Mouse (Mus musculus) lung, embryonic 16.5 days (tissue): ENCODE results near the gene Espnl. TPM values are rescaled to one million over a fixed set of nuclear protein-coding genes. Genes with fewer than 3 reads are reported as not detected.

ENCODE experiments used
- ATAC-seq: fragments of 200-750 bp; cut with Nextera tagmentation; 2 replicates; pipeline ENCODE4 v1.8.0; 2017; ENCODE audit warnings: low read depth, mild to moderate bottlenecking, moderate library complexity
- H3K27ac ChIP-seq: fragments of 300-500 bp; sonication (generic); 2 replicates; pipeline ENCODE4 v1.5.1; 2014; ENCODE audit warnings: mild to moderate bottlenecking, control low read depth, low read length
- H3K27me3 ChIP-seq: fragments of 300-500 bp; sonication (generic); 2 replicates; pipeline ENCODE4 v1.6.1; 2014; ENCODE audit warnings: low read depth, low read length, mixed read lengths; ENCODE audit not compliant: control insufficient read depth, insufficient read depth
- H3K36me3 ChIP-seq: fragments of 300-500 bp; sonication (generic); 2 replicates; pipeline ENCODE4 v1.6.1; 2014; ENCODE audit warnings: low read length; ENCODE audit not compliant: control insufficient read depth, insufficient read depth
- H3K4me1 ChIP-seq: fragments of 300-500 bp; sonication (generic); replicated peaks from 2 replicates; pipeline ENCODE4 v1.6.1; 2014; ENCODE audit warnings: low read length, mixed read lengths; ENCODE audit not compliant: control insufficient read depth, insufficient read depth
- H3K4me2 ChIP-seq: fragments of 300-500 bp; sonication (generic); 2 replicates; pipeline ENCODE4 v1.6.1; 2014; ENCODE audit warnings: low read depth, low read length, control low read depth
- H3K4me3 ChIP-seq: fragments of 300-500 bp; sonication (generic); 2 replicates; pipeline ENCODE4 v1.5.1; 2014; ENCODE audit warnings: mild to moderate bottlenecking, low read length, control low read depth
- H3K9ac ChIP-seq: fragments of 300-500 bp; sonication (generic); 2 replicates; pipeline ENCODE4 v1.6.1; 2014; ENCODE audit warnings: low read length, control low read depth
- H3K9me3 ChIP-seq: fragments of 300-500 bp; sonication (generic); 2 replicates; pipeline ENCODE4 v1.6.1; 2016; ENCODE audit warnings: low read length; ENCODE audit not compliant: control insufficient read depth
- WGBS: fragments of 180-500 bp; shearing (Covaris S2); extraction: QIAGEN DNeasy Blood & Tissue Kit; methylation state at CpG from one replicate; pipeline ENCODE4 v1.1.7; 2014; 5-methylcytosine and 5-hydroxymethylcytosine counted together
- polyA plus RNA-seq: library from polyadenylated mRNA; unstranded; fragments of >200 nt; fragmentation: Nextera tagmentation; extraction: Ambion mirVana; gene quantifications from 2 replicates; pipeline ENCODE4 v1.2.1, GENCODE M21; 2015

The Espnl gene
- not detected in 2 replicates for polyA plus RNA-seq

- no peak within 1 kb of the TSS for H3K27ac ChIP-seq
- no peak within 1 kb of the TSS for H3K4me2 ChIP-seq
- no peaks in the 10 kb centered on the region for H3K27me3 ChIP-seq
- WGBS: 45% methylated on average over 19 of the region's 19 CpGs
- no peaks in the 10 kb centered on the region for H3K4me1 ChIP-seq
- H3K9ac ChIP-seq: no peak within 1 kb of the TSS
- ATAC-seq: peak; percentile 31; the same call in 1 of the 2 replicates
- no peaks in the 10 kb centered on the region for H3K9me3 ChIP-seq
- no peaks in the 10 kb centered on the region for H3K36me3 ChIP-seq
- no peak within 1 kb of the TSS for H3K4me3 ChIP-seq
Measured at GRCm38 (mm10) chr1:91321760-91322438, at the start of gene Espnl. TSS of gene Espnl (plus strand) at chr1:91322075.

GRCm38 (mm10) chr1:91272260-91272659 is 49.6 kb upstream of the Espnl start:
- Histone ChIP-seq H3K4me3 (no peak overlapping the region), H3K4me2 (no peak overlapping the region), H3K27me3 (no peaks in the 10 kb centered on the region), H3K9me3 (no peaks in the 10 kb centered on the region), H3K36me3 (peaks cover 6% of the 10 kb centered on the region; the same call in 1 of the 2 replicates), H3K9ac (no peak overlapping the region), H3K4me1 (no peaks in the 10 kb centered on the region), H3K27ac (no peak overlapping the region)
- WGBS: 74% methylated on average over 2 of the region's 2 CpGs
- no peak for ATAC-seq

GRCm38 (mm10) chr1:91276581-91276980 is 45.3 kb upstream of the Espnl start:
- H3K36me3 ChIP-seq: peaks cover 19% of the 10 kb centered on the region
- H3K27me3 ChIP-seq: no peaks in the 10 kb centered on the region
- H3K4me2 ChIP-seq: no peak overlapping the region
- ATAC-seq: no peak
- WGBS: 94% methylated on average over 4 of the region's 4 CpGs
- H3K9me3 ChIP-seq: no peaks in the 10 kb centered on the region
- no peak overlapping the region for H3K27ac ChIP-seq
- no peaks in the 10 kb centered on the region for H3K4me1 ChIP-seq
- H3K4me3 ChIP-seq: no peak overlapping the region
- no peak overlapping the region for H3K9ac ChIP-seq

- WGBS: 91% methylated on average over 2 of the region's 2 CpGs
- H3K9me3 ChIP-seq: no peaks in the 10 kb centered on the region
- ATAC-seq: no peak
- no peak overlapping the region for H3K4me2 ChIP-seq
- no peak overlapping the region for H3K4me3 ChIP-seq
- H3K4me1 ChIP-seq: no peaks in the 10 kb centered on the region
- no peak overlapping the region for H3K27ac ChIP-seq
- H3K9ac ChIP-seq: no peak overlapping the region
- no peaks in the 10 kb centered on the region for H3K27me3 ChIP-seq
- H3K36me3 ChIP-seq: peaks cover 19% of the 10 kb centered on the region
Measured at GRCm38 (mm10) chr1:91277480-91277879, 44.4 kb upstream of the Espnl start.

- H3K36me3 ChIP-seq: peaks cover 19% of the 10 kb centered on the region
- 91% methylated on average over 3 of the region's 3 CpGs for WGBS
- ATAC-seq: no peak
Measured at GRCm38 (mm10) chr1:91278410-91279119, 43.3 kb upstream of the Espnl start.

GRCm38 (mm10) chr1:91279126-91279525 is 42.7 kb upstream of the Espnl start:
- H3K36me3 ChIP-seq: peaks cover 19% of the 10 kb centered on the region
- 76% methylated on average over 1 of the region's 1 CpGs for WGBS
- H3K4me2 ChIP-seq: no peak overlapping the region
- ATAC-seq: no peak
- H3K9me3 ChIP-seq: no peaks in the 10 kb centered on the region
- H3K4me1 ChIP-seq: no peaks in the 10 kb centered on the region
- no peaks in the 10 kb centered on the region for H3K27me3 ChIP-seq
- no peak overlapping the region for H3K9ac ChIP-seq
- H3K27ac ChIP-seq: no peak overlapping the region
- no peak overlapping the region for H3K4me3 ChIP-seq

More at GRCm38 (mm10) chr1:91278410-91279119, 43.3 kb upstream of the Espnl start:
- Histone ChIP-seq H3K4me3 (no peak overlapping the region), H3K4me2 (no peak overlapping the region), H3K4me1 (no peaks in the 10 kb centered on the region), H3K9ac (no peak overlapping the region), H3K9me3 (no peaks in the 10 kb centered on the region), H3K27me3 (no peaks in the 10 kb centered on the region), H3K27ac (no peak overlapping the region)

- no peaks in the 10 kb centered on the region for H3K9me3 ChIP-seq
- no peaks in the 10 kb centered on the region for H3K4me1 ChIP-seq
- peaks cover 20% of the 10 kb centered on the region for H3K36me3 ChIP-seq
- H3K27ac ChIP-seq: no peak overlapping the region
- H3K27me3 ChIP-seq: no peaks in the 10 kb centered on the region
- no peak overlapping the region for H3K4me2 ChIP-seq
- no peak overlapping the region for H3K4me3 ChIP-seq
- no peak overlapping the region for H3K9ac ChIP-seq
- 78% methylated on average over 1 of the region's 1 CpGs for WGBS
- ATAC-seq: no peak
Measured at GRCm38 (mm10) chr1:91282582-91282981, 39.3 kb upstream of the Espnl start.

GRCm38 (mm10) chr1:91289375-91289774 is 32.5 kb upstream of the Espnl start:
- Histone ChIP-seq H3K4me2 (no peak overlapping the region), H3K9me3 (no peaks in the 10 kb centered on the region), H3K4me1 (no peaks in the 10 kb centered on the region), H3K36me3 (peaks cover 7% of the 10 kb centered on the region), H3K9ac (no peak overlapping the region), H3K27ac (no peak overlapping the region), H3K4me3 (no peak overlapping the region), H3K27me3 (no peaks in the 10 kb centered on the region)
- 85% methylated on average over 1 of the region's 1 CpGs for WGBS
- ATAC-seq: no peak

- Histone ChIP-seq H3K27me3 (no peaks in the 10 kb centered on the region), H3K9ac (no peak overlapping the region), H3K4me3 (no peak overlapping the region), H3K4me2 (no peak overlapping the region), H3K4me1 (no peaks in the 10 kb centered on the region), H3K36me3 (no peaks in the 10 kb centered on the region; the same call in 1 of the 2 replicates), H3K9me3 (no peaks in the 10 kb centered on the region), H3K27ac (no peak overlapping the region)
- 90% methylated on average over 11 of the region's 11 CpGs for WGBS
- ATAC-seq: no peak
Measured at GRCm38 (mm10) chr1:91292101-91292825, 29.6 kb upstream of the Espnl start.
